Mouse (Mus musculus) R1 (cell line): ENCODE data around the gene Gm43517.

Experiments used
- DNase-seq: peaks from one replicate; pipeline ENCODE4 v3.0.0-alpha.2; 2018; ENCODE audit warnings: low read depth, low spot score

Gm43517 gene

GRCm38 (mm10) chr12:49384876-49385630, at the start of gene Gm43517:
Gene Gm43517 (plus strand): TSS chr12:49385174.
- peak; percentile 73 for DNase-seq

- DNase-seq = no peak
Measured at GRCm38 (mm10) chr12:49349697-49350096, 35.3 kb upstream of the Gm43517 start.

GRCm38 (mm10) chr12:49368931-49369330, 16.0 kb upstream of the Gm43517 start:
- no peak for DNase-seq

- DNase-seq = no peak
Measured at GRCm38 (mm10) chr12:49372170-49372569, 12.8 kb upstream of the Gm43517 start.

- no peak for DNase-seq
Measured at GRCm38 (mm10) chr12:49373176-49373575, 11.8 kb upstream of the Gm43517 start.

- no peak for DNase-seq
Measured at GRCm38 (mm10) chr12:49373821-49374605, 11.0 kb upstream of the Gm43517 start.

GRCm38 (mm10) chr12:49374606-49374995, 10.4 kb upstream of the Gm43517 start:
- peak; percentile 57 for DNase-seq

- DNase-seq = no peak
Measured at GRCm38 (mm10) chr12:49375427-49376317, 9.3 kb upstream of the Gm43517 start.

GRCm38 (mm10) chr12:49376318-49376992, 8.5 kb upstream of the Gm43517 start:
- no peak for DNase-seq

GRCm38 (mm10) chr12:49377281-49377970, 7.5 kb upstream of the Gm43517 start:
- DNase-seq = peak; percentile 26

- no peak for DNase-seq
Measured at GRCm38 (mm10) chr12:49378920-49379319, 6.1 kb upstream of the Gm43517 start.

- DNase-seq = no peak
Measured at GRCm38 (mm10) chr12:49379446-49379845, 5.5 kb upstream of the Gm43517 start.

GRCm38 (mm10) chr12:49380442-49380841, 4.5 kb upstream of the Gm43517 start:
- no peak for DNase-seq

- no peak for DNase-seq
Measured at GRCm38 (mm10) chr12:49381031-49381525, 3.9 kb upstream of the Gm43517 start.

GRCm38 (mm10) chr12:49381721-49382365, 3.1 kb upstream of the Gm43517 start:
- DNase-seq = no peak

- peak; percentile 49 for DNase-seq
Measured at GRCm38 (mm10) chr12:49382565-49383520, 2.1 kb upstream of the Gm43517 start, which contains the start of gene Foxg1. Gene Foxg1 (plus strand): TSS chr12:49382660.

GRCm38 (mm10) chr12:49383521-49384133, 1.3 kb upstream of the Gm43517 start:
- DNase-seq = peak; percentile 82

- no peak for DNase-seq
Measured at GRCm38 (mm10) chr12:49384295-49384875, 589 bp upstream of the Gm43517 start.
